Mouse (Mus musculus) gastrocnemius, postnatal 25 days (tissue): ENCODE measurements at regions not wholly inside any gene's neighbourhood (a gene's known extent, or its start where the extent isn't known, plus 50 kb on each side); places are given as distances from the start of the nearest gene placed in this dataset.

Experiments used
- DNase-seq: peaks from one replicate; pipeline ENCODE4 v3.0.0; 2022

- DNase-seq = no peak
These were observed 189.4 kb upstream of the Btg1 start for GRCm38 (mm10) chr10:96427407-96427806.

GRCm38 (mm10) chr10:96430142-96430541, 186.7 kb upstream of the Btg1 start:
- no peak for DNase-seq

- DNase-seq = no peak
These were observed 181.7 kb upstream of the Btg1 start for GRCm38 (mm10) chr10:96435109-96435508.

- no peak for DNase-seq
These were observed 178.3 kb upstream of the Btg1 start for GRCm38 (mm10) chr10:96438398-96439103.

GRCm38 (mm10) chr10:96442165-96442564, 174.6 kb upstream of the Btg1 start:
- DNase-seq = no peak

- no peak for DNase-seq
These were observed 166.5 kb upstream of the Btg1 start for GRCm38 (mm10) chr10:96450266-96450665.

GRCm38 (mm10) chr10:96454857-96455256, 161.9 kb upstream of the Btg1 start:
- no peak for DNase-seq

- DNase-seq = no peak
These were observed 158.3 kb upstream of the Btg1 start for GRCm38 (mm10) chr10:96458551-96458950.

GRCm38 (mm10) chr10:96459186-96459585, 157.6 kb upstream of the Btg1 start:
- DNase-seq = no peak

- no peak for DNase-seq
These were observed 156.7 kb upstream of the Btg1 start for GRCm38 (mm10) chr10:96460151-96460550.

- no peak for DNase-seq
These were observed 156.0 kb upstream of the Btg1 start for GRCm38 (mm10) chr10:96460617-96461338.

- no peak for DNase-seq
These were observed 150.8 kb upstream of the Btg1 start for GRCm38 (mm10) chr10:96465967-96466366.

GRCm38 (mm10) chr10:96466845-96467244, 150.0 kb upstream of the Btg1 start:
- no peak for DNase-seq

- no peak for DNase-seq
These were observed 149.1 kb upstream of the Btg1 start for GRCm38 (mm10) chr10:96467661-96468060.

- DNase-seq = no peak
These were observed 145.3 kb upstream of the Btg1 start for GRCm38 (mm10) chr10:96471523-96471922.

- no peak for DNase-seq
These were observed 137.5 kb upstream of the Btg1 start for GRCm38 (mm10) chr10:96479350-96479749.

GRCm38 (mm10) chr10:96479786-96480185, 137.0 kb upstream of the Btg1 start:
- no peak for DNase-seq

GRCm38 (mm10) chr10:96480453-96481324, 136.1 kb upstream of the Btg1 start:
- no peak for DNase-seq

GRCm38 (mm10) chr10:96481325-96481638, 135.5 kb upstream of the Btg1 start:
- no peak for DNase-seq

- no peak for DNase-seq
These were observed 130.1 kb upstream of the Btg1 start for GRCm38 (mm10) chr10:96486724-96487123.

- DNase-seq = no peak
These were observed 123.1 kb upstream of the Btg1 start for GRCm38 (mm10) chr10:96493706-96494105.

GRCm38 (mm10) chr10:96496700-96497099, 120.1 kb upstream of the Btg1 start:
- no peak for DNase-seq

GRCm38 (mm10) chr10:96497482-96497881, 119.3 kb upstream of the Btg1 start:
- DNase-seq = no peak
